Mouse (Mus musculus) heart, adult 2 months (tissue): ENCODE measurements around the gene Tnrc6b.

Experiments used
- CTCF ChIP-seq: fragments of 200-600 bp; IDR thresholded peaks from 2 replicates; pipeline ENCODE4 v1.8.1; 2022; ENCODE audit warnings: antibody characterized with exemption, mild to moderate bottlenecking, moderate library complexity
- EP300 ChIP-seq: fragments of 200-500 bp; IDR thresholded peaks from 2 replicates; pipeline ENCODE4 v1.6.1; 2011; ENCODE audit warnings: low read depth, low read length, control low read depth; ENCODE audit not compliant: insufficient read depth

GRCm38 (mm10) chr15:80941468-80942040, 230.4 kb downstream of the Tnrc6b start:
- TF ChIP-seq CTCF, result no peak
- TF ChIP-seq EP300, result no peak
